ENCODE assay signal across 10 mouse cellular contexts in the genomic region with DNA sequence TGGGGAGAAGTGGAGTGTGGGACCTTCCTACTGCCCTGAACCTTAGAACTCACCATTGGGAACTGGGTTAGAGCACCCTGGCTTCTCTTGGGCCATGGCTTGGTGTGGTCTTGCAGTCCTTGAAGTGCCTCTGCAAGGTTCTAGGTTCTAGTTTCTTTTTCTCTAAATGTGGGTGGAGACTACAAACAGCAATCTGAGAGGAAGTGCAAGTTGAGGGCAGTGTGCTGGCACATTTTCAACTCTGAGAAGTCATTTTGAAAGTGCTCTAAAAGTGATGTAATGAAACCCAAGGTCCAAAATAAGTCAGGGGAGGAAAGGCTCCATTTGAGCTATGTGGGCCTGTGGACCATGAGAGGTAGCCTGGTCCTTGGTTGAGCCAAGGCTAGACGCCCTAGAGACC. TPM values are rescaled to one million over a fixed set of nuclear protein-coding genes. Genes with fewer than 3 reads are reported as not detected.
DNase-seq lines count a peak whose midpoint lies in the region; ATAC-seq lines count a peak whose summit lies in the region.
"Had no signal": no experiment of that assay in that cellular context is flagged by ENCODE, and none has a peak within 500 bp of the region (broad histone marks: within the 10 kb centered on the region; RNA-seq: fewer than 3 reads in every experiment).

A gene (minus strand): TSS at position 132 of the 400 bp plus-strand sequence.

- peak; percentile 74 for ATAC-seq in common myeloid progenitor, adult 5-6 weeks (replicated peaks; ENCODE audit: low read depth, poor library complexity, severe bottlenecking)

- DNase-seq in B cell, adult 2 months, result peak; percentile 10 to 12
- peak; percentile 20 for DNase-seq in T-cell, adult 2 months (ENCODE audit: low spot score)
- peak; percentile 69 for DNase-seq in induced T-regulatory cell, adult 2 months (ENCODE audit: low read depth)
- peak; percentile 36 for DNase-seq in layer of hippocampus, adult 9-10 months (ENCODE audit: low spot score)
- peak; percentile 44 for DNase-seq in lung, postnatal 25 days (ENCODE audit: low spot score)
- peak; percentile 9 to 15 for DNase-seq in natural killer cell, adult 2 months (ENCODE audit: low spot score in 2 of 2)

RNA-seq across cellular contexts. Expression of the gene that starts here (rescaled TPM):
- 0.46 and 2.0 TPM in 2 replicates for total RNA-seq in common myeloid progenitor, adult 5-6 weeks (2017)
- total RNA-seq: layer of hippocampus, adult 18-20 months; left cerebral cortex, adult 18-20 months; left cerebral cortex, postnatal 36 days had no signal

Comparison
In these comparisons a context has a peak if more than half of its experiments do, and no peak if none do; other contexts are left out.
1. Peak in every context shown above with its lines: DNase-seq and ATAC-seq.
2. DNase-seq: peak in every context shown above with its lines; median percentile 69 in induced T-regulatory cell, adult 2 months; 44 in lung, postnatal 25 days; 36 in layer of hippocampus, adult 9-10 months; 20 in T-cell, adult 2 months; 12 in natural killer cell, adult 2 months; 11 in B cell, adult 2 months.